Mouse (Mus musculus): Measurements from ENCODE around the gene Tent4a. TPM values are rescaled to one million over a fixed set of nuclear protein-coding genes. Genes with fewer than 3 reads are reported as not detected.

The Tent4a gene
- polyA plus RNA-seq, 1 experiment from 2014 or later, result 7.4 TPM

- peaks cover 76% of the 10 kb centered on the region for H3K4me1 ChIP-seq
- H3K9ac ChIP-seq, result peak overlapping the region; percentile 95; the same call in 1 of the 2 replicates
- no peak for ATAC-seq (ENCODE audit: low FRiP score)
- 93% methylated on average over 6 of the region's 6 CpGs for WGBS
- no peaks in the 10 kb centered on the region for H3K9me3 ChIP-seq
- peak overlapping the region; percentile 96 for H3K4me3 ChIP-seq (replicated peaks)
- peaks cover 16% of the 10 kb centered on the region for H3K36me3 ChIP-seq (replicated peaks)
- peak overlapping the region; percentile 87 for H3K4me2 ChIP-seq
- H3K27me3 ChIP-seq, result no peaks in the 10 kb centered on the region
- H3K27ac ChIP-seq, result no peak overlapping the region
Measured at GRCm38 (mm10) chr13:69530951-69531350, 3.5 kb downstream of the Tent4a start.

- H3K9me3 ChIP-seq, result no peaks in the 10 kb centered on the region
- peaks cover 73% of the 10 kb centered on the region for H3K4me1 ChIP-seq
- no peak overlapping the region for H3K9ac ChIP-seq
- no peak overlapping the region for H3K27ac ChIP-seq
- no peak overlapping the region for H3K4me3 ChIP-seq (replicated peaks)
- WGBS, result 70% methylated on average over 3 of the region's 3 CpGs
- H3K27me3 ChIP-seq, result no peaks in the 10 kb centered on the region
- H3K4me2 ChIP-seq, result peak overlapping the region; percentile 87; the same call in 1 of the 2 replicates
- H3K36me3 ChIP-seq (replicated peaks), result peaks cover 16% of the 10 kb centered on the region
- no peak for ATAC-seq (ENCODE audit: low FRiP score)
Measured at GRCm38 (mm10) chr13:69530156-69530555, 4.3 kb downstream of the Tent4a start.

GRCm38 (mm10) chr13:69528531-69528930 lies 5.9 kb downstream of the Tent4a start:
- Histone ChIP-seq H3K27me3 (no peaks in the 10 kb centered on the region), H3K9ac (no peak overlapping the region), H3K4me1 (peaks cover 86% of the 10 kb centered on the region), H3K4me2 (no peak overlapping the region), H3K9me3 (no peaks in the 10 kb centered on the region), H3K27ac (no peak overlapping the region), H3K36me3 (replicated peaks) (peaks cover 16% of the 10 kb centered on the region), H3K4me3 (replicated peaks) (no peak overlapping the region)
- 89% methylated on average over 7 of the region's 7 CpGs for WGBS
- no peak for ATAC-seq (ENCODE audit: low FRiP score)

GRCm38 (mm10) chr13:69525867-69526266 lies 8.6 kb downstream of the Tent4a start:
- Histone ChIP-seq H3K4me2 (peak overlapping the region; percentile 8; the same call in 1 of the 2 replicates), H3K36me3 (replicated peaks) (peaks cover 16% of the 10 kb centered on the region), H3K4me3 (replicated peaks) (no peak overlapping the region), H3K9me3 (no peaks in the 10 kb centered on the region), H3K27me3 (no peaks in the 10 kb centered on the region), H3K4me1 (peaks cover 90% of the 10 kb centered on the region), H3K9ac (no peak overlapping the region), H3K27ac (no peak overlapping the region)
- ATAC-seq (ENCODE audit: low FRiP score), result no peak
- WGBS, result 54% methylated on average over 4 of the region's 4 CpGs

GRCm38 (mm10) chr13:69524158-69524530 lies 10.3 kb downstream of the Tent4a start:
- no peak for ATAC-seq (ENCODE audit: low FRiP score)
- Histone ChIP-seq H3K9me3 (no peaks in the 10 kb centered on the region), H3K4me1 (peaks cover 90% of the 10 kb centered on the region), H3K4me3 (replicated peaks) (no peak overlapping the region), H3K9ac (no peak overlapping the region), H3K27ac (no peak overlapping the region), H3K27me3 (no peaks in the 10 kb centered on the region), H3K4me2 (no peak overlapping the region), H3K36me3 (replicated peaks) (peaks cover under 1% of the 10 kb centered on the region; the same call in 1 of the 2 replicates)
- WGBS, result 78% methylated on average over 2 of the region's 2 CpGs

- H3K9ac ChIP-seq, result no peak overlapping the region
- H3K4me3 ChIP-seq (replicated peaks), result no peak overlapping the region
- H3K4me1 ChIP-seq, result peaks cover 89% of the 10 kb centered on the region
- no peaks in the 10 kb centered on the region for H3K27me3 ChIP-seq
- no peak for ATAC-seq (ENCODE audit: low FRiP score)
- WGBS, result 72% methylated on average over 14 of the region's 14 CpGs
- H3K36me3 ChIP-seq (replicated peaks), result no peaks in the 10 kb centered on the region
- H3K9me3 ChIP-seq, result no peaks in the 10 kb centered on the region
- H3K27ac ChIP-seq, result no peak overlapping the region
- H3K4me2 ChIP-seq, result no peak overlapping the region
Measured at GRCm38 (mm10) chr13:69523444-69524157, 10.8 kb downstream of the Tent4a start.

GRCm38 (mm10) chr13:69522161-69522791 lies 12.1 kb downstream of the Tent4a start:
- peaks cover 76% of the 10 kb centered on the region for H3K4me1 ChIP-seq
- no peak overlapping the region for H3K27ac ChIP-seq
- no peak overlapping the region for H3K4me3 ChIP-seq (replicated peaks)
- H3K4me2 ChIP-seq, result no peak overlapping the region
- WGBS, result 85% methylated on average over 1 of the region's 1 CpGs
- no peaks in the 10 kb centered on the region for H3K36me3 ChIP-seq (replicated peaks)
- no peaks in the 10 kb centered on the region for H3K27me3 ChIP-seq
- no peaks in the 10 kb centered on the region for H3K9me3 ChIP-seq
- ATAC-seq (ENCODE audit: low FRiP score), result no peak
- no peak overlapping the region for H3K9ac ChIP-seq

GRCm38 (mm10) chr13:69519137-69519536 lies 15.3 kb downstream of the Tent4a start:
- no peak overlapping the region for H3K9ac ChIP-seq
- ATAC-seq (ENCODE audit: low FRiP score), result no peak
- no peaks in the 10 kb centered on the region for H3K9me3 ChIP-seq
- H3K4me3 ChIP-seq (replicated peaks), result no peak overlapping the region
- peaks cover 4% of the 10 kb centered on the region; the same call in 1 of the 2 replicates for H3K36me3 ChIP-seq (replicated peaks)
- peaks cover 48% of the 10 kb centered on the region for H3K4me1 ChIP-seq
- WGBS, result 77% methylated on average over 6 of the region's 6 CpGs
- no peak overlapping the region for H3K4me2 ChIP-seq
- no peaks in the 10 kb centered on the region for H3K27me3 ChIP-seq
- no peak overlapping the region for H3K27ac ChIP-seq

GRCm38 (mm10) chr13:69517445-69517844 lies 17.0 kb downstream of the Tent4a start:
- no peak overlapping the region for H3K27ac ChIP-seq
- H3K4me3 ChIP-seq (replicated peaks), result no peak overlapping the region
- H3K36me3 ChIP-seq (replicated peaks), result peaks cover 11% of the 10 kb centered on the region
- no peaks in the 10 kb centered on the region for H3K9me3 ChIP-seq
- no peaks in the 10 kb centered on the region for H3K27me3 ChIP-seq
- WGBS, result 96% methylated on average over 6 of the region's 6 CpGs
- ATAC-seq (ENCODE audit: low FRiP score), result no peak
- H3K9ac ChIP-seq, result no peak overlapping the region
- H3K4me1 ChIP-seq, result peaks cover 32% of the 10 kb centered on the region
- H3K4me2 ChIP-seq, result no peak overlapping the region

- Histone ChIP-seq H3K4me1 (peaks cover 10% of the 10 kb centered on the region; the same call in 1 of the 2 replicates), H3K4me3 (replicated peaks) (no peak overlapping the region), H3K27me3 (no peaks in the 10 kb centered on the region), H3K27ac (no peak overlapping the region), H3K9ac (no peak overlapping the region), H3K4me2 (no peak overlapping the region), H3K36me3 (replicated peaks) (peaks cover 30% of the 10 kb centered on the region), H3K9me3 (no peaks in the 10 kb centered on the region)
- ATAC-seq (ENCODE audit: low FRiP score), result no peak
- 90% methylated on average over 3 of the region's 3 CpGs for WGBS
Measured at GRCm38 (mm10) chr13:69515091-69515490, 19.3 kb downstream of the Tent4a start.

GRCm38 (mm10) chr13:69509391-69510244 lies 24.8 kb downstream of the Tent4a start:
- peaks cover 73% of the 10 kb centered on the region for H3K36me3 ChIP-seq (replicated peaks)
- H3K27me3 ChIP-seq, result no peaks in the 10 kb centered on the region
- 64% methylated on average over 9 of the region's 9 CpGs for WGBS

GRCm38 (mm10) chr13:69507666-69508065 lies 26.8 kb downstream of the Tent4a start:
- no peak overlapping the region for H3K27ac ChIP-seq
- H3K4me2 ChIP-seq, result no peak overlapping the region
- no peaks in the 10 kb centered on the region for H3K27me3 ChIP-seq
- WGBS, result 98% methylated on average over 3 of the region's 3 CpGs
- no peaks in the 10 kb centered on the region for H3K4me1 ChIP-seq
- H3K9ac ChIP-seq, result no peak overlapping the region
- no peak overlapping the region for H3K4me3 ChIP-seq (replicated peaks)
- peaks cover 88% of the 10 kb centered on the region for H3K36me3 ChIP-seq (replicated peaks)
- no peak for ATAC-seq (ENCODE audit: low FRiP score)
- H3K9me3 ChIP-seq, result no peaks in the 10 kb centered on the region

More at GRCm38 (mm10) chr13:69509391-69510244, 24.8 kb downstream of the Tent4a start:
- Histone ChIP-seq H3K27ac (no peak overlapping the region), H3K4me2 (no peak overlapping the region), H3K9ac (no peak overlapping the region), H3K9me3 (no peaks in the 10 kb centered on the region), H3K4me3 (replicated peaks) (no peak overlapping the region), H3K4me1 (no peaks in the 10 kb centered on the region)
- ATAC-seq (ENCODE audit: low FRiP score), result peak; percentile 59

Measured in forebrain, embryonic 12.5 days (tissue).